1 mouse cellular context compared by ENCODE assay signal in genomic region chr1:59762651-59763163, GRCm38 (mm10).
TF ChIP-seq lines count a peak whose summit lies in the region.

No protein-coding gene starts in this region.

TF ChIP-seq in MEL, 35 proteins besides CTCF, POLR2A, EP300 and RAD21 (continued from another document):
- TF ChIP-seq ELF1 (IDR thresholded peaks at IDR 0.05; ENCODE audit: low read depth, low read length) (0 out of 2 replicates have a peak, but pooled peaks have one; percentile 16), POLR2AphosphoS2 (IDR thresholded peaks at IDR 0.05; ENCODE audit: low read length) (peak; percentile 16; the same call in 1 of the 2 replicates)
